Mouse (Mus musculus) thymus, postnatal 36 days (tissue): ENCODE results near the gene Gm20390.
A peak's percentile ranks its signal among the peaks of the same experiment; 100 is the strongest.
"Not testable (repeated sequence)": the region's sequence is repeated elsewhere in the genome, so short reads cannot be mapped to it uniquely, and the experiment has no call there.

Experiments used
- DNase-seq, 2 experiments: peaks; one replicate each; pipeline ENCODE4 v3.0.0; 2022; ENCODE audit warnings: mixed read lengths in 2 of 2

Gm20390 gene

DNA sequence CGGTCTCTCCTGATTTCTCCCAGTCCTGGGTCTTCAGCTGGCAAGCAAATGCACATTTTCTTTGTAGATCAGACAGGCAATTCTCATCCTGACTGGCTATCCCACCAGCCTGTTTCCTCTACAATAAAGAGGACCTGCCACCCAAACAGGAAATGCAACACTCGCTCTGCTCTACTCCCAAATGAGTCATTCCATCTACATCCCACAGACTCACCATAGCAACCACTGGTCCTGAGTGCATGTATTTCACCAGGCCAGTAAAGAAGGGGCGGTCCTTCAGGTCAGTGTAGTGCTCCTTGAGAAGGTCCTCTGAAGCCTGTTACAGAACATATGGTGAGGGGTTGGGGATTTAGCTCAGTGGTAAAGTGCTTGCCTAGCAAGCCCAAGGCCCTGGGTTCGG, 5.1 kb downstream of the Gm20390 start:
- DNase-seq, result no peak

DNA sequence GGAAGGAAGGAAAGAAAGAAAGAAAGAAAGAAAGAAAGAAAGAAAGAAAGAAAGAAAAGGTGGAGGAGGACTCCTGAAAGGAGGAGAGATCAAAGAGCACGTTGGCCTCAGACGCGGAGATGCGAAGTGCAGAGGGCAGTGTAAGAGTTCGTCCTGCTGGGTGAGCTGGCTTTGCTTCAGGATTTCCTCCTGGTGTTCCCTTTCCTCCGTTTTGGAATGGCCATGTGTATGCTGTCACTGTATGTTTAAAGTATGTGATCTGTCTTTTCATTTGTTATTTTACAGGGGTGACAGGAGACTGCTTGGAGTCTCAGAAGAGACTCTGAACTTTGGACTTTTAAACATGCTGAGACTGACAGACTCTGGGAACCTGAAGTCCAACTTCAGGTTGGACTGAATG, 6.6 kb downstream of the Gm20390 start:
- no peak for DNase-seq

DNA sequence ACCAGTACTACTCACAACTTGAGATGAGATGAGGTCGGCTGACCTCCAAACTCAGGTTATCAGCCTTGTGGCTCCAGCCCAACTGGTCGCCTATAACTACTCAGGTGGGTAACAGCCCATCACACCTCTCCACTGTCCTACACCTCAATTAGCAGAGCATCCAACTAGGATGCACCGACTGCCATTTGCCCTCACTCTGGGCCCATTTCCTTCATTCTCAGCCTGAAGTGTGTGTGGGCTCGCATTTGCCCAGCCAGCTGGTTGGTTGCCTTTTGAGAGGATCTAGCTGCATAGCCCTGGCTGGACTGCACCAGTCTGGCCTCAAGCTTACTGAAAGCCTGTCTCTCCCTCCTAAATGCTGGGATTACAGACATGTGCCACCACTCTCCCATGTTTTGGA, 10.3 kb downstream of the Gm20390 start:
- no peak for DNase-seq

DNA sequence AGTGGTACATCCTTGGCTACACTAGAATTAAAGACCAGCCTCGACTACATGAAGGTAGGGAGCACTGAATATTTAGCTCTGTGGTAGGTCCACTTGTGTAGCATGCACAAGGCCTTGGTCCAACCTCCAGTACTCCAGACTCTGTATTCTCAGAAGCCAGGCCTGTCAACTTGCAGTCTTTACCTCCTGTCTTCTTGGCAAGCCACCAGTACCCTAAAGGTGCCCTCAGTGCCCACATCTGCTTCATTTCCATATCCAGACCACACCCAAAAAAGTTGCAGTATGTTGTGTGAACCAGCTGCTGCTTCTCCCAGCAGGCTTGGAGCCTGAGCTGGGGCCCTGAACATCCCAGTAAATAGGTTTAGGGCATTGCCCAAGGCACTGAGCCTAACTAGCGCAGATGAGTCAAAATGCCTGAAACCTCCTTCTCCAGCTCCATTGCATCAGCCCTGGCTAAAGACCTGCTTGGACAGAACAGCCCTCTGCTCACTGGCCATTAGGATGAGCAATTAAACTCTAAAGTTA, 11.0 kb downstream of the Gm20390 start:
- DNase-seq, result no peak

DNA sequence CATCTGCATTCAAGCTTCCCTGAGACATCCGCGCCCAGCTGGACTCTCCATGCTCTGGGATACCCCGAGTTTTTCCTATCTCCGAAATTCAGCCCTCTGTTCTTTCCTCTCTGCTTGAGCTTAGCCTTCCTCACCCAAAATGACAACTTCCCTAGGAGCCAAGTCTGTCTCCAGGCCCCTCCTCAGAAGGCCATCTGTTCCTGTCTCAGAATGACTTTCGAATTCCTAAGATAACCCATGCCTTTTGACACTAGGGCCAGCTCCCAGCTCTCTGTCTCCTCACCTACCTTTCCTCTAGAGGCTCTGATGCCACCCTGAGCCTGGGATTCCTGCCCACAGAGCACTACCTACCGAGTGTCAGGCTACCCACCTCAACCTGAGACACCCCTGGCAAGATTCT, 11.9 kb downstream of the Gm20390 start, which contains the start of gene Nme2:
Gene Nme2 (minus strand): TSS at position 101 of the 400 bp plus-strand sequence.
- no peak for DNase-seq

DNA sequence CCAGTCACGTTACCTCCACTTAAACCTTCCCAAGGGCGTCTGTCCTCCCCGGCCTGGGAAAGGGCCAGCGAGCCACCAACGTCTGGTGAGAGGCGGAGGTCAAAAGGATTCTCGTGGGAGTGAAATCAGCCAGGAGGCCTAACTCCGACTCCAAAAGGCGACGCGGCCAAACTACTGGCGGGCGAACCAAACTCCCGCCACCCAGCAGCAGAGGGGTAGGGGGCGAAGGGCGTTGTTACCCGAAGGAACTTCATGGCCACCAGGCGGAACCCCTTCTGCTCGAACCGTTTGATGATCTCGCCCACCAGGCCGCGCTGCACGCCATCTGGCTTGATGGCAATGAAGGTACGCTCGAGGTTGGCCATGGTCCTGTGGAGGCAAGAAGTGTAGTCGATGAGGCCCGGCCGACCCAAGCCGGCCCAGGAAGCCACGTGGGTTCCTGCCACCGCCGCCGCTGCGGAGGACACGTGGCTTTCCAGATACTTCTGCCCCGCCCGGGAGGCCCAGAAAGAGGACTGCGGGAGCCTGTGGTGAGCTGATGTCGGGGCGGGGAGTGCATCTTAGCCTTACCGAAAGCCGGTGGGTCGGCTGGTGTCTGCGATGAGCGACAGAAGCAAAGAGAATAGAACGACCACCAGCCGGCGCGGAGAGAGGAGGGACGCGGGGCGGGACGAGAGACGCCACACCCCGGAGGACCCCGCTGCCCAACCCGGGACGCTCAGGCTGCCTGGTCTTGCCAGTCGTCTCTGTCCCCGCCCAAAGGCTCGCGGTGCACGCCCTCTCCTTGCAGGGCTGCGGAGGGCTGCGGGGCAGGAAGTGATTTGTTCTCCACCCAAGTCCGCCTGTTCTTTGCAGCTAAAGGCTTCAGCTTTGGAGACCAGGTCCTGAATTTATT, 12.6 kb downstream of the Gm20390 start:
- DNase-seq, result peak; percentile 91 to 96

DNA sequence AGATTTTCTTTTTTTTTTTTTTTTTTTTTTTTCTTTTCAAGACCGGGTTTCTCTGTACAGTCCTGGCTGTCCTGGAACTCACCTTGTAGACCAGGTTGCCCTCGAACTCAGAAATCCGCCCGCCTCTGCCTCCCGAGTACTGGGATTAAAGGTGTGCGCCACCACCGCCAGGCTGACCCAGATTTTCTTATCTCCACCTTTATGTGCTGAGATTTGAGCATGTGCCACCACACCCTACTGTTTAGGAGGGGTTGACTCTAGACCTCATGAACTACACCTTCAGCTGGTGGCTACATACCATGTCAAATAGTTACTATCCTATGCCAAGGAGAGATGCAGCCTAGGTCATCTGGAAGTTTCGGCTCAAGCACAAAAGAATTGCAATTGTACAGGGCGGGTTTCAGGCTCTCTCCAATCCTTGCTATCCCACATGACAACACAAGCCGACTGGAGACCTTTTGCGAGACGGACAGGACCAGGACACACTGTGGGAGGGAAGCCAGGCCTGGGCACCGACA, 13.3 kb downstream of the Gm20390 start:
- no peak for DNase-seq

DNA sequence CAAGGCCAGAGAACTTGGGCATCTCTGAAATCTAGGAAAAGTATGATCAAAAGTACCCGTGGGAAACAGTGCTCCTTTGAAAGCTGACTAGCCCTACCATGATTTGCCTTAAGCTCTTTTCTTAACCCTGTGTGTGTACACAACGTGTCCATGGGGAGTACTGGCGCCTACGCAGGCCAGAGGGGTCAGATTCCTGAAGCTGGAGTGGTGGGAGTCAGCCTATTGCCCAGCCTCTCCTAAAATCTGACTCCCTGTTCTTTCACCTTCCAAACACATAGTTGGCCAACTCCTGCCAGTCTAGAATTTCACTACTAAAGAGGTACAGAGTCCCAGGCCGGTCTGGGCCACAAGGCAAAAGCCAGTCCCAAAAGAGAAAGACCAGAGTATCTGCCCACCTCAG, 15.7 kb downstream of the Gm20390 start:
- DNase-seq, result no peak

DNA sequence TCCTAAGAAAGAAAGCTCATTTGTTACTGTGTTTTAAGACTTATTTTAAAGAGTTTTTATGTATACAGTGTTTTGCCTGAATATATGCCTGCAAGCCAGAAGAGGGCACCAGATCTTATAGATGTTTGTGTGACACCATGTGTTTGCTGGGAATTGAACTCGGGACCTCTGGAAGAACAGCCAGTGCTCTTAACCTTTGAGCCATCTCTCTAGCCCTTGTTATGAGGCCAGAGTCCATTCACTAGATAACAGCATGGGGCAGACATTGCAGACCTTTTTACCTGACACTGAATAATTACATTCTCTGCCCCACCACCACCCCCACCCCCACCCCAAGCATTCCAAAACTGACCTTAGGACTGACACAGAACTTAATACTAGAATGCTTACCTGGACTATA, 18.0 kb downstream of the Gm20390 start:
- no peak for DNase-seq

DNA sequence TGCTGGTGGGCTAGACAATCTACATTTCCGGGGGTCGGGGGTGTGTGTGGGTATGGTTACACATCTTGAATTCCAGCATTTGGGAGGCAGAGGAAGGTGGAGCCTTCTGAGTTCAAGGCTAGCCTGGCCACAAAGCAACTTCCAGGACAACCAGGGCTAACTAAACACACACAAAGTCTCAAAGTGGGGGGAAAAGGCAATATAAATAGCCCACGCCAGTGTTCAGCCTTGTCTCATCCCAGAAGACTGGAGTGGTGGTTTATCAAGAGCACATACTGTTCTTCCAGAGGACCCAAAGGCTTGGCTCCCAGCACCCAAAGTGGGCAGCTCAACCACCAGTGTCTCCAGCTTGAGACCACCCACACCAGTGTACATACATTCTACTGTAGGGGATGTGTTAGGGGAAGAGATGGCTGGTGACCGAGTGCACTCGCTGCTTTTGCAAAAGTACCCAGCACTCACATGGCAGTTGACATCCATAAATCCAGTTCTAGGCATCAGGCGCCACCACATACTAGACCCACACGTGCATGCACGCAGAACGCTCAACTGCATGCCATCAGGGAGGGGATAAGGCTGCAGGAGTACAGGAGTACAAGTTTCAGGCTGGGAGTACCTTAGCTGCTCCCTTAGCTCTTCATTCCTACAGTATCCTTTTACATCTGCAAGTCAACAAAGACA, 19.1 kb downstream of the Gm20390 start:
- no peak for DNase-seq

DNA sequence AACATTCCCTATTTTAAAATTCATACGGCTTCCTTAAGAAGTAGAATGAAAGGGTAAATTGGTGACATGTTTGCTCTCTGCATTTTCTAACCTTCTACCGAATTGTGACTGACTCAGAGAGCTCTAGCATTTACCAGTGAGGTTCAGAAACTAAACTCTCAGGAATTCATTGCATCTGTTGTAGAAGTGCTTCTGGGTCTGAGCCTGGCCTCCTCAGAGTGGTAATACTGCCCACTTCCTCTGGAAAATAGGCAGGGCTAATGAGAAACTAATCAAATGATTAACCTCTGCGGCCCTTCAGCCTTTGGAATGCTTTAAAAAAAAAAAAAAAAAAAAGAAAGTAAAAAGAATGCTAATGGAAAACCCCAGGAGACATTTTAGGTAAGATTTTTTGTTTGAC, 23.1 kb downstream of the Gm20390 start:
- no peak for DNase-seq

DNA sequence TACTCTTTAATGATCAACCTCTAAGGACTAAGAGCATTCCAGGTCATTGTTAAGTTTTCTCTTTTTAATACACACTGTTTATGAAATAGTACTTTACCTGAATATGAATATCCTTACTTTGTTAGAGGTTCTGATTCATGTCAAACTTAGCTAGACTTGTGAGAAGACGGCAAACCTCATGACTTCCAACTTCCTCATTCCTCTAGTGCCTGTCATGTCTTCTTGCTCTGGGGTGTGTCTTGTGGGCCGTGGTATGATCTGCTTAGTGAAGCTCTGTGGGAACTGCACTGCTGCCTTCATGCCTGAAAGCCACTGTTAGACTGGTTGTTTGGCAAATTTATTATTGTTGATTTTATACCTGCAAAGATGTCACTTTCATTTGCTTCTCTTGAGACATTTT, 27.2 kb downstream of the Gm20390 start:
- no peak for DNase-seq

DNA sequence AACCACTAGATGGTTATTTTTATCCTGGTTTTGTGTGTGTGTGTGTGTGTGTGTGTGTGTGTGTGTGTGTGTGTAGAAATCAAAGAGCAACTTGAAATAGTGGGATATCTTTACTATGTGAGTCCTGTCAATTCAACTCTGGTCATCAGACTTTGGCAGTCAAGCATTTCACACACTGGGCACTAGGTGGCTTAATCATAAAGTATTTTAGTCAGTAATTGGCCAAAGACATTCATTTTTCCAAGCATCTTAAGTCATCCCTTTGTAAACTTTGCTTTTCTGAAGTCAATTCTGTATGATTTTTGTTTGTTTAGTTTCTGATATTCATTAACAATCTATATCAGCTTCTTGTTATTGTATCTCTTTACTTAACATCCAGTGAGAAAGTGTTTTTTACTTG, 39.0 kb downstream of the Gm20390 start:
- DNase-seq, result no peak

DNA sequence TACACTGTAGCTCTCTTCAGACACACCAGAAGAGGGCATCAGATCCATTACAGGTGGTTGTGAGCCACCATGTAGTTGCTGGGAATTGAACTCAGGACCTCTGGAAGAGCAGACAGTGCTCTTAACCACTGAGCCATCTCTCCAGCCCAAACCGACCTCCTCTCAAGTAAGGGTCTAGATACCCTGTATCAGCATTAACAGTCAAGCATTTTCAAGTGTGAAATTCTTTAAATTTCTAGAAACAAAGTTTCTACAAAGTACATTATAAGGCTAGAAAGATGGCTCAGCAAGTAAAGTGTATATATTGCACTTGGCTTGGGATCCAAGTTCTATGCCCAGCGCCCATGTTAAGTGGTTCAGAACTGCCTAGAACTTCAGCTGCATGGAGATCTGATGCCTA, 53.1 kb downstream of the Gm20390 start:
- DNase-seq, result not testable (repeated sequence)

DNA sequence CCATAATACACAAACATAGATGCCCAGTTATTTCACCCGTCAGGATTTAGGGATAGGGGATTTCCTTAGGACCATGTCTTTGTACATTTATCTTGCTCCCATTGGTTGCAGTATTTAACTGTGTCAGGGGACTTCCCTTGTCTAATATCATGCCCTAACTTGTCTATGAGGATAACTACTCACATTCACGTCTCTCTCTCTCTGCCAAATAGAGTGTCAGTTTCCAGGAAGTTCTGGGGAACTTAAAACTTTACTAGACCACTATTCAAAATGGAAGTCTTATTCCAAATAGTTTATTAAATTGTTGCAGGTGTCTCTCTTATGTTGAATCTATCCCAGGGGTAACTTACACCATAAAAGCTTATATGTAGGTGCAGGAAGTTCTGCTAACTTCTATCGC, 56.5 kb downstream of the Gm20390 start:
- no peak for DNase-seq

DNA sequence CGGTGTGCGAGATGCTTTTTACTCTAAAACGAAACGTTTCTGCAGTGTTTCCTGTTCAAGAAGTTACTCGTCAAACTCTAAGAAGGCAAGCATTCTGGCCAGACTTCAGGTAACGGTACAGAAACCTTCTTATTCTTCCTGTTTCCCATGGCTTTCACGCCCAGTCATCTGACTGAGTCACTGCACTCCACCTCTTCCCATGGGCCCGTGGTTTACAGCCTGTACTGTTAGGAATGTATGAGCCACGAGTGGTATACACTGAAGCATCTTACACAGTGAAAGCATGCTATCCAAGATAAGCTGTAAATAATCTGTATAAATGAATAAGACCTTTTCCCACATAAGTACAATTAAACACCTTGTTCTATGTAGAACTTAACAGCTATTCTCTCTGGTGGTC, 59.3 kb downstream of the Gm20390 start:
- DNase-seq, result no peak

DNA sequence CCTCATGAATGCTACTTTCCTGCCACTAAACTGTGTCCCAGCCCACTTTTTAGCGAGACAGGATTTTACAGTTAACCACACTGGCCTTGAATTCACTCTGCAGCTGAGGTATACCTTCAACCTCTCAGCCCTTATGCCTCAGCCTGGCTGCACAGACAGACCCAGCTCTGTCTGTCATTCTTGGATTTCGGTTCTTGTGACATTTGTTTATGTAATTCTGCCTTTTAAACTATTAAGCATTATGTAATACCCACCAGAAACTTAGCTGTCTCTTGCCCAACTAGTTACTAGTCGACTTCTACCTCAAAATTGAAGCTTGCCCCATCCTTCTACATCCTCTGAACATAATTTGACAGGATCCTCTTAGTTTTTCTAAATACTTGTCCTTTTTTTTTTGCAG, 60.3 kb downstream of the Gm20390 start:
- DNase-seq, result no peak

DNA sequence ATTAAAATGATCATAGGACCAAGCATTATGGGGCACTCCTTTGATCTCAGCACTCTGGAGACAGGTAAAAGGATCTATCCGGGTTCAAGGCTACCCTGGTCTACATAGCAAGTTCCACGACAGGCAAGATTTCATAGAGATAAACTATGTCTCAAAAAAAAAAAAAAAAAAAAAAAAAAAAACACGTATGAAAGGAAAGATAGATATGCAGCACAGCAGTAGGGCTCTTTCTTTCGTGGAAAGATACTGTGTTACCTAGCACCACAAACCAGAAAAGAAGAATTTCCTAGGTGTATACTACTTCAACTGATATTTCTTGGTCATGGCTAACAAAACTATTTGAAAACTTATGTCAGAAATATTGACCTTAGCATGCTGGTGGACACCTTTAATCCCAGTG, 61.3 kb downstream of the Gm20390 start:
- DNase-seq, result no peak
